Mouse (Mus musculus): ENCODE results near the gene Cdk12. TPM values are rescaled to one million over a fixed set of nuclear protein-coding genes. Genes with fewer than 3 reads are reported as not detected.

Cdk12 gene
- polyA plus RNA-seq, 1 experiment from 2014 or later: 18.2 TPM

GRCm38 (mm10) chr11:98321677-98322003, 118.8 kb downstream of the Cdk12 start:
- no peak overlapping the region for H3K4me3 ChIP-seq (ENCODE audit: low read depth, low read length)
- no peak overlapping the region for H3K27ac ChIP-seq (ENCODE audit: low read depth, low read length)
- H3K9ac ChIP-seq (ENCODE audit: low read length): no peak overlapping the region
- H3K27me3 ChIP-seq (ENCODE audit: control insufficient read depth, insufficient read depth, low read length): peaks cover 99% of the 10 kb centered on the region
- H3K4me1 ChIP-seq (replicated peaks; ENCODE audit: control insufficient read depth, insufficient read depth, low read length): no peaks in the 10 kb centered on the region; the same call in 1 of the 2 replicates
- H3K4me2 ChIP-seq (ENCODE audit: low read depth, low read length, severe bottlenecking): no peak overlapping the region
- ATAC-seq (replicated peaks; ENCODE audit: low FRiP score): no peak
- no peaks in the 10 kb centered on the region for H3K36me3 ChIP-seq (ENCODE audit: control insufficient read depth, insufficient read depth, low read length)
- peak; percentile 47 for DNase-seq (ENCODE audit: low spot score)
- H3K9me3 ChIP-seq (ENCODE audit: control insufficient read depth, low read length): no peaks in the 10 kb centered on the region
- 3% methylated on average over 5 of the region's 5 CpGs for WGBS

GRCm38 (mm10) chr11:98322159-98322558, 119.3 kb downstream of the Cdk12 start:
- H3K4me3 ChIP-seq (ENCODE audit: low read depth, low read length): no peak overlapping the region
- H3K27me3 ChIP-seq (ENCODE audit: control insufficient read depth, insufficient read depth, low read length): peaks cover 99% of the 10 kb centered on the region
- WGBS: 0% methylated on average over 1 of the region's 1 CpGs
- no peak overlapping the region for H3K9ac ChIP-seq (ENCODE audit: low read length)
- no peaks in the 10 kb centered on the region for H3K36me3 ChIP-seq (ENCODE audit: control insufficient read depth, insufficient read depth, low read length)
- no peak overlapping the region for H3K4me2 ChIP-seq (ENCODE audit: low read depth, low read length, severe bottlenecking)
- H3K27ac ChIP-seq (ENCODE audit: low read depth, low read length): no peak overlapping the region
- DNase-seq (ENCODE audit: low spot score): no peak
- no peaks in the 10 kb centered on the region for H3K9me3 ChIP-seq (ENCODE audit: control insufficient read depth, low read length)
- H3K4me1 ChIP-seq (replicated peaks; ENCODE audit: control insufficient read depth, insufficient read depth, low read length): peaks cover 5% of the 10 kb centered on the region
- no peak for ATAC-seq (replicated peaks; ENCODE audit: low FRiP score)

- DNase-seq (ENCODE audit: low spot score) (peak; percentile 48), ATAC-seq (replicated peaks; ENCODE audit: low FRiP score) (no peak)
- peaks cover 99% of the 10 kb centered on the region for H3K27me3 ChIP-seq (ENCODE audit: control insufficient read depth, insufficient read depth, low read length)
- H3K27ac ChIP-seq (ENCODE audit: low read depth, low read length): no peak overlapping the region
- H3K4me3 ChIP-seq (ENCODE audit: low read depth, low read length): no peak overlapping the region
- H3K9me3 ChIP-seq (ENCODE audit: control insufficient read depth, low read length): no peaks in the 10 kb centered on the region
- no peak overlapping the region for H3K4me2 ChIP-seq (ENCODE audit: low read depth, low read length, severe bottlenecking)
- H3K4me1 ChIP-seq (replicated peaks; ENCODE audit: control insufficient read depth, insufficient read depth, low read length): peaks cover 10% of the 10 kb centered on the region
- H3K9ac ChIP-seq (ENCODE audit: low read length): no peak overlapping the region
- 2% methylated on average over 10 of the region's 10 CpGs for WGBS
- no peaks in the 10 kb centered on the region for H3K36me3 ChIP-seq (ENCODE audit: control insufficient read depth, insufficient read depth, low read length)
These were observed 120.4 kb downstream of the Cdk12 start for GRCm38 (mm10) chr11:98323136-98323866.

GRCm38 (mm10) chr11:98323933-98324332, 121.1 kb downstream of the Cdk12 start:
- Histone ChIP-seq H3K27me3 (ENCODE audit: control insufficient read depth, insufficient read depth, low read length) (peaks cover 99% of the 10 kb centered on the region), H3K9me3 (ENCODE audit: control insufficient read depth, low read length) (no peaks in the 10 kb centered on the region), H3K36me3 (ENCODE audit: control insufficient read depth, insufficient read depth, low read length) (no peaks in the 10 kb centered on the region), H3K27ac (ENCODE audit: low read depth, low read length) (no peak overlapping the region), H3K4me2 (ENCODE audit: low read depth, low read length, severe bottlenecking) (no peak overlapping the region), H3K9ac (ENCODE audit: low read length) (no peak overlapping the region), H3K4me1 (replicated peaks; ENCODE audit: control insufficient read depth, insufficient read depth, low read length) (peaks cover 13% of the 10 kb centered on the region), H3K4me3 (ENCODE audit: low read depth, low read length) (no peak overlapping the region)
- ATAC-seq (replicated peaks; ENCODE audit: low FRiP score): no peak
- peak; percentile 71 for DNase-seq (ENCODE audit: low spot score)
- WGBS: under 1% methylated on average over 9 of the region's 9 CpGs

GRCm38 (mm10) chr11:98325191-98325820, 122.4 kb downstream of the Cdk12 start:
- H3K4me2 ChIP-seq (ENCODE audit: low read depth, low read length, severe bottlenecking): no peak overlapping the region
- WGBS: 3% methylated on average over 14 of the region's 14 CpGs
- no peaks in the 10 kb centered on the region for H3K36me3 ChIP-seq (ENCODE audit: control insufficient read depth, insufficient read depth, low read length)
- H3K4me1 ChIP-seq (replicated peaks; ENCODE audit: control insufficient read depth, insufficient read depth, low read length): peaks cover 13% of the 10 kb centered on the region
- DNase-seq (ENCODE audit: low spot score): peak; percentile 43
- H3K4me3 ChIP-seq (ENCODE audit: low read depth, low read length): no peak overlapping the region
- peaks cover 99% of the 10 kb centered on the region for H3K27me3 ChIP-seq (ENCODE audit: control insufficient read depth, insufficient read depth, low read length)
- no peak overlapping the region for H3K27ac ChIP-seq (ENCODE audit: low read depth, low read length)
- no peak for ATAC-seq (replicated peaks; ENCODE audit: low FRiP score)
- no peak overlapping the region for H3K9ac ChIP-seq (ENCODE audit: low read length)
- H3K9me3 ChIP-seq (ENCODE audit: control insufficient read depth, low read length): no peaks in the 10 kb centered on the region

- no peaks in the 10 kb centered on the region for H3K9me3 ChIP-seq (ENCODE audit: control insufficient read depth, low read length)
- WGBS: 2% methylated on average over 22 of the region's 22 CpGs
- H3K9ac ChIP-seq (ENCODE audit: low read length): no peak overlapping the region
- no peak overlapping the region for H3K4me2 ChIP-seq (ENCODE audit: low read depth, low read length, severe bottlenecking)
- H3K27me3 ChIP-seq (ENCODE audit: control insufficient read depth, insufficient read depth, low read length): peaks cover 99% of the 10 kb centered on the region
- no peak for ATAC-seq (replicated peaks; ENCODE audit: low FRiP score)
- peaks cover 13% of the 10 kb centered on the region for H3K4me1 ChIP-seq (replicated peaks; ENCODE audit: control insufficient read depth, insufficient read depth, low read length)
- H3K36me3 ChIP-seq (ENCODE audit: control insufficient read depth, insufficient read depth, low read length): no peaks in the 10 kb centered on the region
- no peak overlapping the region for H3K4me3 ChIP-seq (ENCODE audit: low read depth, low read length)
- peak; percentile 56 for DNase-seq (ENCODE audit: low spot score)
- H3K27ac ChIP-seq (ENCODE audit: low read depth, low read length): no peak overlapping the region
These were observed 123.0 kb downstream of the Cdk12 start for GRCm38 (mm10) chr11:98325821-98326218.

- Histone ChIP-seq H3K4me2 (ENCODE audit: low read depth, low read length, severe bottlenecking) (peak overlapping the region; percentile 32; the same call in 1 of the 2 replicates), H3K4me3 (ENCODE audit: low read depth, low read length) (peak overlapping the region; percentile 24), H3K36me3 (ENCODE audit: control insufficient read depth, insufficient read depth, low read length) (no peaks in the 10 kb centered on the region), H3K4me1 (replicated peaks; ENCODE audit: control insufficient read depth, insufficient read depth, low read length) (peaks cover 13% of the 10 kb centered on the region), H3K9ac (ENCODE audit: low read length) (no peak overlapping the region), H3K9me3 (ENCODE audit: control insufficient read depth, low read length) (no peaks in the 10 kb centered on the region), H3K27ac (ENCODE audit: low read depth, low read length) (no peak overlapping the region), H3K27me3 (ENCODE audit: control insufficient read depth, insufficient read depth, low read length) (peaks cover 99% of the 10 kb centered on the region)
- ATAC-seq (replicated peaks; ENCODE audit: low FRiP score): no peak
- DNase-seq (ENCODE audit: low spot score): peak; percentile 40
- WGBS: 2% methylated on average over 19 of the region's 19 CpGs
These were observed 123.9 kb downstream of the Cdk12 start for GRCm38 (mm10) chr11:98326741-98327135.

- Histone ChIP-seq H3K4me3 (ENCODE audit: low read depth, low read length) (peak overlapping the region; percentile 24), H3K27ac (ENCODE audit: low read depth, low read length) (no peak overlapping the region), H3K4me1 (replicated peaks; ENCODE audit: control insufficient read depth, insufficient read depth, low read length) (peaks cover 13% of the 10 kb centered on the region), H3K36me3 (ENCODE audit: control insufficient read depth, insufficient read depth, low read length) (no peaks in the 10 kb centered on the region), H3K27me3 (ENCODE audit: control insufficient read depth, insufficient read depth, low read length) (peaks cover 99% of the 10 kb centered on the region), H3K9ac (ENCODE audit: low read length) (no peak overlapping the region; the same call in 1 of the 2 replicates), H3K9me3 (ENCODE audit: control insufficient read depth, low read length) (no peaks in the 10 kb centered on the region), H3K4me2 (ENCODE audit: low read depth, low read length, severe bottlenecking) (peak overlapping the region; percentile 32)
- ATAC-seq (replicated peaks; ENCODE audit: low FRiP score) (no peak), DNase-seq (ENCODE audit: low spot score) (peak; percentile 69)
- under 1% methylated on average over 97 of the region's 97 CpGs for WGBS
These were observed 124.5 kb downstream of the Cdk12 start for GRCm38 (mm10) chr11:98327136-98328030.
